Mouse (Mus musculus) mature B cell (primary cell): ENCODE results near the gene Gm20517.

Experiments used
- in situ Hi-C: fragments of 300-500 bp; cut with MboI; formaldehyde crosslinking; loops from 2 replicates; pipeline ENCODE4 v1.14.3; 2019

Gm20517 gene

GRCm38 (mm10) chr17:47672311-47673111 lies 61.1 kb downstream of the Gm20517 start:
- in situ Hi-C loops: no loop called here

GRCm38 (mm10) chr17:47676581-47676980 lies 65.2 kb downstream of the Gm20517 start:
- in situ Hi-C loops: no loop called here

DNA sequence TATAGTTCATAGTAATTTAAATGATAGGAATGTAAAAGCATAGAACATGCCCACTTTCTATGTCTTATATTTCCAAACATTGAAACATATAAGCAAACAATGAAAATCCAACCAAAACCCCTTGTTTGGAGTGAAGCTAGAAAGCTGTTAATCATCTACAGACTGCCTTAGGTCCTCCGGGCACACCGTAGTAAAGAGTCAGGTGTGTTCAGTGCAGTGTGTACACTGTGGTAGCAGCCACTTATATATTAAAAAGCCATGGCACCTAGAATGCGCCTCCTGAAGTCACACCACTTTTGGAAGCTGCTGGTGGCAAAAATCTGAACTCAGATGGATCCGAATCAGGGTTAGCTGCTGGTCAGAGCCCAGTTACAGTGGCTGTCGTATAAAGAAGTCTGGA lies 66.8 kb downstream of the Gm20517 start:
- in situ Hi-C loops: no loop called here

DNA sequence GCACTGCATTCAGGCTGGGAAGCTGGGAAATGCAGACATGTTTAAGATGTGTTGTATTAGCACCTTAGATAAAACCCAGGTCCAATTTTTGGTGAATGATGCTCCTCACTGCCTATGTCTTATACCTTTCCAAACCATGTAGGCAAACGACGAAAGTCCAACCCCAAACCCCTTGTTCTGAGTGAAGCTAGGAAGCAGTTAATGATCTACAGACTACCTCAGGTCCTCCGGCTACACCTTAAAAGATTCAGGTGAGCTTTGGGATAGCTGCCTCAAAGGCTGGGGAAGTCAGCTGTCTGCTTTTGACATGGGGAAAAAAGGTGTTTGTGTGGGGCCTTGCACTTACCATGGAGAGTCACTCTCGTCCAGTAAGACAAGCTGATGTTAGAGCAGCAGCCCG lies 67.3 kb downstream of the Gm20517 start:
- in situ Hi-C loops: no loop called here

DNA sequence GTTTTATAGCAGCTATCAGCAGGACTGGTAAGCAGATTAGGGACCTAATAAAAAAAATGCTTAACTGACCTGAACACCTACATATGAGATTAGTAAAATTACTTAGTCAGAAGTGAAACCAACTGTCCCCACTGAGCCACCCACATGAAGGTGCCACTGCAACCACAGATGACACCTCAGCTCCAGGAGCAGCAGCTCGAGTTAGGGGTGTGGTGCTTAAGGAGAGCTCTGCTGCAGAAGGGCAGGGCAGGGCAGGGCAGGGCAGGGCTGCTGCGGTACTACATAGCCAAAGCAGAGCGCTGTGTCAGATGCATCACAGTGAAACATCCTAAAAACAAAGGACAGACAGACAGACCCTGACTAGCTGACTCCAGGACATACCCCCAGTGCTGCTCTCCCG lies 71.4 kb downstream of the Gm20517 start:
- in situ Hi-C loops: no loop called here

DNA sequence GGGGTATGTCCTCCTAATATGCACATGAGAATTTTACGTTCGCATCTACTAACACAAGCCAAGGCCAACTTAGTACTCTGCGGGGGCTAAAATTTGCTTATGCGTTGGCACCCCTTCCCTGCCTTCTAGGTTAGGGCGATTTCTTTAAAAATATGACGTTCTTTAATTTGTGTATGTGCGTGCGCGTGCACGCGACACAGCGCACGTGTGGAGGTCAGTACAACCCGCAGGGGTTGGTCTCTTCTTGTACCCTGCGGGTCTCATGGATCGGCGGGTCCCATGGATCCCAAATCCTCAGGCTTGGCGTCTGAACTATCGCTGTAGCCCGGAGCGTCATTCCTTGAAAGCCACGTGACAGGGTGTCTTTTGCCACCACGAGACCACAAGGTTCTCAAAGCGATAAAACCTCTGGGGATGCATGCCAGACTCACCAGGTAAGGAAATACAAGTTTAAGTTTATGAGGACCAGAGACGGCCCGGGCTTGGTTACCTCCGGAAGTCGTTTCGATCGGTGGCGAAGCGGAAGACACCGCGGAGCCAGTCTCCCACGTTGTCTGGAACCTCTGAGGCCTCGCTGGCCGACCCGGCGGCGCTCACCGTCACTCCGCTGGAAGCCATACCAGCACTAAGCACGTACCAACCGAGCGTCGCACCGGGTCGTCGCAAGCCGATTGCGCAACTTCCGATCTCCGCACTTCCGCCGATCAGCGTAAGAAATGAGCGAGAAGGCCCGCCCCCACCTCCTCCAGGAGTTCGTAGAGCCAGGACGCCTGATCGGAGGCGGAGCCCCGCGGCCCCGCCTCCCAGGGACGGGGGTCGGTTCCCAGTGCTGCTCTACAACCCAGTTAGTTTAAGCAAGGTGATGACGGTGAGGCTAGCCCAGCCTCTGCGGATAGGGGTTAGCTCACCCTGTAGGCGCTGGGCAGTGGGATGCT lies 76.3 kb downstream of the Gm20517 start:
- in situ Hi-C loops: loop anchor here (5.0 kb wide), 1 partner anchor 75 kb away; the partner anchor contains the start of genes Bysl, Gm20517 and Med20

DNA sequence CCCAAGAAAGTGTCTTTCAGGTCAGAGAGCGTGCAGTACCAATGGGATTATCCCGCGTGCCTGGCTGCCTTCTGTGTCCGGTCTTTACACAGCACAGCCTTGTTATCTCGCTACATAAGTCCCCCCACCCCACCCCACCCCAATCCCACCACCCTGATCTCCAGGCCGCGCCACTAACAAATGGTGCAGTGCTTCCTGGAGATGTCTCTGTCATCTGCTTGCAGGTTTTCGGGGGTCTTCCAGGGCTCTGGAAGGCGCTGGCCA lies 76.9 kb downstream of the Gm20517 start, which contains the start of gene Tomm6:
Gene Tomm6, minus strand, starts transcription at position 43 of the 264 bp plus-strand sequence.
- in situ Hi-C loops: loop anchor here (5.0 kb wide), 1 partner anchor 76 kb away; the partner anchor contains the start of genes Bysl, Gm20517 and Med20

DNA sequence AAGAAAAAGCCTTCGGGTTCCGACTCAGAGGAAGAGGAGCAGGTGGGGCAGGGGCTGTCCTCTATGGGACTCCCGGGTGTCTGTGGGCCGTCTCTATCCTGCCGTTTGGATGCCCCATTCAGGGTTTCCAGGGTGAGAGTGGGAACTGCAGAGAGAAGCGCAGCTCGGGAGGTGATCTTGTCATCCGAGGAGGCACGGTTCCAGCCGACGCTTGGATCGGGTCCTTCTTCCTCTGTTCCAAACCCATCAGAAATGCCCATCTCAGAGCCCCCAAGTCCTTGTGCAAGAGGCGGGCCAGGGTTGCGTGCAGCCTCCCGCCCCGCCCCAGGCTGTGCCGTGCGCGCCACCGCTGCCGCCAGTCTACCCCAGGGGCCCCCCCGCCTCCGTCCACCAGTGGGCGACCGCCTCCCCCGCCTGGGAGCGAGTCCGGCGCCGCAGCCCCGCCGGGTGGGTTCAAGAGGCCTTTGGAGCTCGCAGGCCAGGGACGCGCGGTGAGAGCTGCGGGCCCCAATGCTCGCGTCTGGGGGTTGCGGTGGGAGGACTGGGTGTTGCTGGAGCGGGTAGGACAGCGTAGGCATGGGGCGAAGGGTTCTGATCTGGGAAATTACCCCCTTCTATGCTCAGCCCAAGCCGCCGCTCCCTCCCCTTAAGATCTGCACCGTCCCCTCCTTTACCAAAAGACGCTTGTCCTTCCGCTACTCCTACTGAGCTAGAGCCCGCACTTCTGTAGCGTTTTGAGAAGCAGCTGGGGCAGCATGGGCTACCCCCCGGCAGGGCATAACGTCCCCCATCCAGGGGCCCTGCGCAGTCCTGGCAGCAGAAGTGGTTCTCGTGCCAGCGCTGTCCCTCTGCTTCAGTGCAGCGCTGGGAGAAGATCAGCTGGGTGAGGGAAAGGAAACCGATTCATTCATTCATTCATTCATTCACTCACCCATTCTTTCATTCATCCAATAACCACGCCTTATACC lies 77.5 kb downstream of the Gm20517 start, which contains the start of gene Frs3:
Gene Frs3, plus strand, starts transcription at position 423 of the 968 bp plus-strand sequence.
- in situ Hi-C loops: loop anchor here (5.0 kb wide), 1 partner anchor 77 kb away; the partner anchor contains the start of genes Bysl, Gm20517 and Med20

DNA sequence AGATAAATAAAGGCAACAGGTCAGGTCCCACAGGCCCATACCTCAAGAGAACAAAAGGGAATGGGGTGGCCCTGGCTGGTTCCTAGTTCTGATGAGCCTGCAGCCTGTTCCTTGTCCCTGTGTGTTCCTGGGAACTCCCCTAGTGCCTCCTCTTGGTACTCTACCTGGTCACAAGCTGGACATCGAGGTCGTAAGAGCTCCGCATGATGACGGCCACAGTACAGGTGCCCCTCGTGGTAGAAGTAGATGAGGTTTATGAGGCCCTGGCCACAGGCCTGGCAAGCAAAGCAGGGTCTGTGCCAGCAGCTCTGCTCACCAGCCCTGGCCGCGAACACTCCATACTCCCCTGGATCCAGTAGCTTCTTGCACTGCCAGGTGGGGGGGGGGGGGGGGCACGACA lies 78.5 kb downstream of the Gm20517 start:
- in situ Hi-C loops: loop anchor here (5.0 kb wide), 1 partner anchor 78 kb away; the partner anchor contains the start of genes Bysl, Gm20517 and Med20

DNA sequence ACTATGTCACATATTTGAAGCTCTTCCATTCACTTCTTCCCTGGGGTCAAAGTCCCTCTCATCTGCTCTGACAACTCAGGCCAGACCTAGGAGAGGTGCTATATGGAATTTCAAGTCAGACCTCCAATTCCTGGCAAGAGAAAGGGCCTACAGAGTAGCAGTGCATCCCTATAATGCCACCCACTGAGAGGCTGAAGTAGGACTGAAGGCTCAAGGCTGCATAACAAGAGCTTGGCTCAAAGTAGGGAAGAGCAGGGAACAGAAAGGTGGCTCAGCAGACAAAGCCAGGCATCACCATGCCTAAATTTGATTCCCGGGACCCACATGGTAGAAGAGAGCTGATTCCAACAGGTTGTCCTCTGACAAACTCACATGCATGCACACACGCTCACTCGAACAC lies 80.3 kb downstream of the Gm20517 start:
- in situ Hi-C loops: no loop called here

- in situ Hi-C loops: no loop called here
Measured at GRCm38 (mm10) chr17:47693671-47694441, 82.5 kb downstream of the Gm20517 start.

- in situ Hi-C loops: no loop called here
Measured at GRCm38 (mm10) chr17:47694442-47694502, 82.9 kb downstream of the Gm20517 start, which contains the start of gene Gm21981. Gene Gm21981 (minus strand): TSS chr17:47694455.

GRCm38 (mm10) chr17:47694503-47695336 lies 83.3 kb downstream of the Gm20517 start, which contains the start of gene Prickle4:
Gene Prickle4 (minus strand): TSS chr17:47694736.
- in situ Hi-C loops: no loop called here

DNA sequence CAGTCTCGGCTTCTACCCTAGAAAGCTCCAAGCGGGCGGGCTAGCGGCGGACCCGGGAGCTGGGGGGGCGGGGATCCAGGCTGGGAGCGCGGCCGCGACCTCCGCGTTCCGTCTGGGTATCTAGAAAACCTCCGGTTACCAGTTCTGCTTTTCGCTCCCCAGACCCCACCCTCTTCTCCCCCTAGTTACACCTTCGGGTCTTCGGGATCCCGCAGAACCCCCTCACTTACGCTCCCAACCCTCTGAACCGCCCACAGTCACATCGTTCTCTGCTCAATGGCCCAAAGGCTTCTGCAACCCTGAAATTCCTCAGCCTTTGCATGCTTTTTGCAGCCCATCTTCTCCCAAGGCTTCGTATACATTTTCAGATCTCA lies 83.9 kb downstream of the Gm20517 start:
- in situ Hi-C loops: no loop called here

GRCm38 (mm10) chr17:47698156-47698555 lies 86.8 kb downstream of the Gm20517 start:
- in situ Hi-C loops: no loop called here

GRCm38 (mm10) chr17:47699055-47699454 lies 87.7 kb downstream of the Gm20517 start:
- in situ Hi-C loops: no loop called here

DNA sequence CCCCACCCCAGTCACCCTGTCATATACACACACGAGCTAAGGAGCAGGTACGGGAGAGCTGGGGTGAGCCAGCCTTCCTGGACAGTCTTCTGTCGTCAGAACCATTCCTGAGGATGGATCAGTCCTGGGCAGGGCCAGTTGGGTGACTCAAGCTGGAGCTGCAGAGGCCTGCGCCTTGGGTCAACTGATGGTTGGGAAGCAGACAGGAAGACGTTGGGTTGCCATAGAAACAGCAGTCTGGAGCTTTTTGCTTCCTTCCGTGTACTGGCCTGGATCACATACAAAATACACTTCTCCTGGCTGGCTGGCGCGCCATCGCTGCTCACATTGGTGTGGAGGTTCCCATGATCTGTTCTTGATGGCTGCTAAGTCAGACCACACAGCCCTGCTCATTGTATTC lies 90.4 kb downstream of the Gm20517 start:
- in situ Hi-C loops: no loop called here

DNA sequence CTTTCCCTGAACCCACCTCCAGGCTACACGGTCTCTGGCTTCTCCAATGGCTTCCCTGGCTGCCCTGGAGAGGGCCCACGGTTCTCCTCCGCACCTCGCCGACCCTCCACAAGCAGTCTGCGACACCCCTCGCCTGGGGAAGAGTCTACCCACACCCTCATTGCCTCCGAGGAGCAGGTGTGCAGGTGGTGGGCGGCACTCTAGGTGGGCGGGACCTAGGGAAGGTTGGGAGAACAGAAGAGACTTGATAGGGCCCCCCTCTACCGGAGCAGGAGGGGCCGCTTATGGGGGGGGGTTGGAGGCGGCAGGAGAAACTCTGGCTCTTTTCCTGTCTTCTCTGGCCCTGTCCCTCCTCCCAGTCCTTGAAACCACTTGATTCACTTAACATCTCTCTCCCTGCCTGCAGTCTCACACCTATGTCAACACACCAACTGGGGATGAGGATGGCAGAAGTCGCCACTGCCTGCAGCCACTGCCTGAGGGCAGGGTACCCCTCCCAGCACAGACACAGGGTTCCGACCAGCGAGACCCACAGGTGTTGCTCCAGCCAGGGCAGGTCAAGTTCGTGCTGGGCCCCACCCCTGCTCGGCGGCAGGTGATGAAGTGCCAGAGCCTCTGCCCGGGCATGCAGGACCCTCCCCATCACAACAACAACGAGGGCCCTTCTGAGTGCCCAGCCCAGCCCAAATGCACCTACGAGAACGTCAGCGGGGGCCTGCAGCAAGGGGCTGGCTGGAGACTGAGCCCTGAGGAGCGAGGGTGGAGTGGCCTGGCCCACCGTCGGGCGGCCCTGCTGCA lies 91.4 kb downstream of the Gm20517 start:
- in situ Hi-C loops: no loop called here

DNA sequence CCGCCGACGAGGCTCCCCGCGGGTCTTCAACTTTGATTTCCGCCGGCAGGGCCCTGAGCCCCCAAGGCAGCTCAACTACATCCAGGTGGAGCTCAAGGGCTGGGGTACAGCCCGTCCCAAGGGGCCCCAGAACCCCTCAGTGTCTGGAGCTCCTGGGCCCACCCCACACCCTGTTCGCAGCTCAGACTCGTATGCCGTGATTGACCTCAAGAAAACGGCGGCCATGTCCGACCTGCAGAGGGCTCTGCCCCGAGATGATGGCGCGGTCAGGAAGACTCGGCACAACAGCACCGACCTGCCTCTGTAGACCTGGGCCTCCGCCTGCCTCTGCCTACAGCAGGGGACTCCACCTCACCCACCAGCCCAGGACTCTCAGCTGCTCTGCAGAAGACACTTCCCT lies 92.2 kb downstream of the Gm20517 start:
- in situ Hi-C loops: no loop called here
